Mouse (Mus musculus) midbrain, embryonic 12.5 days (tissue): ENCODE measurements around the gene Pan2. TPM values are rescaled to one million over a fixed set of nuclear protein-coding genes. Genes with fewer than 3 reads are reported as not detected.
"Not testable (repeated sequence)": the region's sequence is repeated elsewhere in the genome, so short reads cannot be mapped to it uniquely, and the experiment has no call there.

Experiments used
- ATAC-seq: fragments of 200-750 bp; cut with Nextera tagmentation; 2 replicates; pipeline ENCODE4 v1.8.0; 2017; ENCODE audit warnings: low read depth, moderate TSS enrichment, moderate library complexity; ENCODE audit not compliant: low FRiP score
- H3K27ac ChIP-seq: fragments of 300-500 bp; sonication (generic); replicated peaks from 2 replicates; pipeline ENCODE4 v1.5.1; 2016; ENCODE audit warnings: mild to moderate bottlenecking
- H3K27me3 ChIP-seq: fragments of 300-500 bp; sonication (generic); 2 replicates; pipeline ENCODE4 v1.6.1; 2016; ENCODE audit warnings: mild to moderate bottlenecking
- H3K36me3 ChIP-seq: fragments of 300-500 bp; sonication (generic); 2 replicates; pipeline ENCODE4 v1.6.1; 2016
- H3K4me1 ChIP-seq: fragments of 300-500 bp; sonication (generic); 2 replicates; pipeline ENCODE4 v1.6.1; 2016
- H3K4me2 ChIP-seq: fragments of 300-500 bp; sonication (generic); replicated peaks from 2 replicates; pipeline ENCODE4 v1.6.1; 2016; ENCODE audit warnings: mild to moderate bottlenecking, moderate library complexity
- H3K4me3 ChIP-seq: fragments of 300-500 bp; sonication (generic); 2 replicates; pipeline ENCODE4 v1.5.1; 2016; ENCODE audit warnings: mild to moderate bottlenecking
- H3K9ac ChIP-seq: fragments of 300-500 bp; sonication (generic); replicated peaks from 2 replicates; pipeline ENCODE4 v1.6.1; 2016; ENCODE audit warnings: mild to moderate bottlenecking, moderate library complexity
- H3K9me3 ChIP-seq: fragments of 300-500 bp; sonication (generic); 2 replicates; pipeline ENCODE4 v1.6.1; 2016; ENCODE audit warnings: mild to moderate bottlenecking
- WGBS: fragments of 180-500 bp; shearing (Covaris S2); methylation state at CpG from one replicate; pipeline ENCODE4 v1.1.7; 2016; 5-methylcytosine and 5-hydroxymethylcytosine counted together
- polyA plus RNA-seq: library from polyadenylated mRNA; unstranded; fragments of >200 nt; fragmentation: Nextera tagmentation; extraction: Ambion mirVana; gene quantifications from 2 replicates; pipeline ENCODE4 v1.2.1, GENCODE M21; 2016

Gene Pan2
- 39.8 and 41.7 TPM in 2 replicates for polyA plus RNA-seq

GRCm38 (mm10) chr10:128303126-128304021 lies at the start of gene Pan2:
TSS of gene Pan2 (plus strand) at chr10:128303335.
- Histone ChIP-seq H3K4me2 (peak within 1 kb of the TSS; percentile 77), H3K27ac (peak within 1 kb of the TSS; percentile 91), H3K27me3 (no peaks in the 10 kb centered on the region), H3K4me3 (peak within 1 kb of the TSS; percentile 59), H3K9ac (peak within 1 kb of the TSS; percentile 86), H3K4me1 (peaks cover 19% of the 10 kb centered on the region), H3K36me3 (peaks cover 9% of the 10 kb centered on the region; the same call in 1 of the 2 replicates), H3K9me3 (no peaks in the 10 kb centered on the region)
- peak; percentile 100 for ATAC-seq
- 2% methylated on average over 37 of the region's 37 CpGs for WGBS

DNA sequence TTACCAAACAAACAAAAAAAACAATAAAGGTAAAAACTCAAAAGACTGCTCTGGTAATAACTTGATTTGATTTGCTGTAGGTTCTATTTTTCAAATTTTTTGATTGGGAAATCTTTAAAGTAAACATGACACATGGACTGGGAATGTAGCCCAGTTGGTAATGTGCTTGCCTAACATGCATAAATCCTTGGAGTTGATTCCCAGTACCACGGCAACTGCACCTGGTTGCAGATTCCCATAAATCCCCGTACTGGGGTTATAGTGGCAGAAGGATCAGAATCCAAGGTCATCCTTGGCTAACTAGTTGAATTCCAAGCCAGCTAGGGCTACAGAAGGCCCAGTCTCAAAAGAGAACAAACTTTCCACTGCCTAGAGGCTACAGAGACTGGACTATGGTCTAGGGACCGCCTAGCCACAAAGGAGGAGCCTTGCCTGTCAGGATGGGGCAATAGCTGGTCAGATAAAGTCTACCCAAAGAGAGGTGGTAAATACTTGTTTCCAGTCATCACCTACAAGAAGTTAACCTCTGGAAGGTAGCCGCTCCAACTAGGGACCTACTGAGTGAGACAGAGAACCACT lies 49.4 kb upstream of the Pan2 start, which contains the start of gene Apon:
TSS of gene Apon (plus strand) at position 420 of the 579 bp plus-strand sequence.
- no peak within 1 kb of the TSS for H3K27ac ChIP-seq
- 84% methylated on average over 4 of the region's 4 CpGs for WGBS
- H3K4me3 ChIP-seq = no peak within 1 kb of the TSS
- no peaks in the 10 kb centered on the region for H3K9me3 ChIP-seq
- no peak within 1 kb of the TSS for H3K9ac ChIP-seq
- H3K4me1 ChIP-seq = no peaks in the 10 kb centered on the region
- H3K36me3 ChIP-seq = peaks cover 43% of the 10 kb centered on the region
- ATAC-seq = no peak
- no peak within 1 kb of the TSS for H3K4me2 ChIP-seq
- H3K27me3 ChIP-seq = no peaks in the 10 kb centered on the region

DNA sequence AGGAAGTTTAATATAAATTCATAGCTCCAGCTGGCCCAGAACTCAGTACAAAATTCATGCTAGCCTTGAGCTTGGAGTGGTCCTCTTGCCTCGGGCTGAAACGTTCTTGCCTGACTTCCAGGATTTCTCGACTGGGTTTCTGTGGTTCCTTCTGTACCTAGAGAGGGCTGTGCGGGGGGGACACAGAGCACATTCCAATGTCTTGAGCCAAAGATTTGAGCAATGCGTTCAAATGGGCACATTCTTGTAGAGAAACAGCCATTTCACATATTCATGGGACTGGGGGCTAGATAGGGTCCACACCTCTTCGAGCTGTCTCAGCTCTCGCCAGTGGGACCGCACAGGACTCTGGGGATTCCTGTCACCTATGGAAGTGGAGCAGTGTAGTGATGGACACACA lies 47.2 kb upstream of the Pan2 start:
- H3K4me3 ChIP-seq = no peak overlapping the region
- H3K27me3 ChIP-seq = no peaks in the 10 kb centered on the region
- ATAC-seq = no peak
- H3K4me1 ChIP-seq = no peaks in the 10 kb centered on the region
- WGBS = 91% methylated on average over 8 of the region's 8 CpGs
- H3K9ac ChIP-seq = no peak overlapping the region
- no peak overlapping the region for H3K4me2 ChIP-seq
- H3K9me3 ChIP-seq = no peaks in the 10 kb centered on the region
- peaks cover 22% of the 10 kb centered on the region for H3K36me3 ChIP-seq
- no peak overlapping the region for H3K27ac ChIP-seq

- no peak overlapping the region for H3K4me3 ChIP-seq
- no peaks in the 10 kb centered on the region for H3K9me3 ChIP-seq
- no peak overlapping the region for H3K27ac ChIP-seq
- 93% methylated on average over 8 of the region's 8 CpGs for WGBS
- no peaks in the 10 kb centered on the region for H3K27me3 ChIP-seq
- H3K4me1 ChIP-seq = no peaks in the 10 kb centered on the region
- H3K36me3 ChIP-seq = peaks cover 18% of the 10 kb centered on the region
- ATAC-seq = no peak
- H3K4me2 ChIP-seq = no peak overlapping the region
- no peak overlapping the region for H3K9ac ChIP-seq
Measured at GRCm38 (mm10) chr10:128256328-128256727, 46.8 kb upstream of the Pan2 start.

DNA sequence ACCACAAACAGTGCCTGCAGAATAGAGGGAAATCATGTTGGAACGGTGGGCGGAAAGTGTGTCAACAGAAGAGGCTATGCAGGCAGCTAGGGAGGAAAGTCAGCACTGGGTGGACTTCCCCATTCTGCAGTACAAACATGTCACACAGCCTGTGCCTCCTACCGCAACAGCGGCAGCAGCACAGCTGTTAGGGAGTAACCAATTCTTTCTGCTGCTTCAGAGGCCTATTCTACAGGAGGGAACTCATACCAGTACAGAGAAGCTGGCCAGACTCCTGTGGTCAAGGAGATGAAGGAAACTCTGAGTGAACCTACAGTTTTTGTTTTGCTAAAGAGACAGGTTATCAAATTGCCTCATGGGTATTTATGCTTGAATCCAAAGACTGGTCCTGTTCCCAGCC lies 44.2 kb upstream of the Pan2 start:
- H3K4me1 ChIP-seq = no peaks in the 10 kb centered on the region
- no peak for ATAC-seq
- H3K9me3 ChIP-seq = no peaks in the 10 kb centered on the region
- no peak overlapping the region for H3K4me2 ChIP-seq
- no peaks in the 10 kb centered on the region for H3K27me3 ChIP-seq
- H3K27ac ChIP-seq = no peak overlapping the region
- H3K36me3 ChIP-seq = no peaks in the 10 kb centered on the region
- H3K9ac ChIP-seq = no peak overlapping the region
- no peak overlapping the region for H3K4me3 ChIP-seq
- WGBS = 85% methylated on average over 4 of the region's 4 CpGs

- H3K4me2 ChIP-seq = no peak overlapping the region
- H3K9me3 ChIP-seq = no peaks in the 10 kb centered on the region
- 84% methylated on average over 5 of the region's 5 CpGs for WGBS
- no peak overlapping the region for H3K4me3 ChIP-seq
- H3K4me1 ChIP-seq = no peaks in the 10 kb centered on the region
- no peaks in the 10 kb centered on the region for H3K36me3 ChIP-seq
- H3K27ac ChIP-seq = no peak overlapping the region
- H3K27me3 ChIP-seq = no peaks in the 10 kb centered on the region
- no peak for ATAC-seq
- no peak overlapping the region for H3K9ac ChIP-seq
Measured at GRCm38 (mm10) chr10:128259946-128260345, 43.2 kb upstream of the Pan2 start.

GRCm38 (mm10) chr10:128260376-128260775 lies 42.8 kb upstream of the Pan2 start:
- H3K36me3 ChIP-seq, H3K9ac ChIP-seq, H3K4me3 ChIP-seq, H3K4me2 ChIP-seq, H3K27ac ChIP-seq, H3K27me3 ChIP-seq, ATAC-seq, H3K4me1 ChIP-seq, H3K9me3 ChIP-seq: not testable (repeated sequence)
- 92% methylated on average over 7 of the region's 7 CpGs for WGBS

DNA sequence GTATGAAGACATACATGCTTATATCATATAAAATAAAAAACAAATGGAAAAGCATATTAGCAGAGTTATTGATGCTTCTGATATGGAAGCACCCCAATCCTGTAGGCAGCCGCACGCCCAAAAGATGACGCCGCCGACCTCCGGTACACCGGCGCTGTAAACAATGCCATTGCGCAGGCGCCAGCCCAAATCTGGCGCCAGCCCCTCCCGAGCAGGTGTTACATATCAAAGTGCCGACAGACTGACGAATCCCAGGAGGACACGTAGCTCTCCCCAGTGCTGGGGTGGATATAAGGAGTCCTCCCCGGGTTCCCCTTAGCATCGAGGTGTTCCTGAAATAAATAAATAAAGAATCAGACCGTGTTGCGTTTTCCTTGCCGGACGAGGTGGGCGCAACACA lies 40.8 kb upstream of the Pan2 start:
- no peak for ATAC-seq
- Histone ChIP-seq H3K9ac (no peak overlapping the region), H3K27ac (no peak overlapping the region), H3K9me3 (no peaks in the 10 kb centered on the region), H3K27me3 (no peaks in the 10 kb centered on the region), H3K4me3 (no peak overlapping the region), H3K4me2 (no peak overlapping the region), H3K4me1 (no peaks in the 10 kb centered on the region), H3K36me3 (no peaks in the 10 kb centered on the region)
- WGBS = 77% methylated on average over 22 of the region's 22 CpGs

DNA sequence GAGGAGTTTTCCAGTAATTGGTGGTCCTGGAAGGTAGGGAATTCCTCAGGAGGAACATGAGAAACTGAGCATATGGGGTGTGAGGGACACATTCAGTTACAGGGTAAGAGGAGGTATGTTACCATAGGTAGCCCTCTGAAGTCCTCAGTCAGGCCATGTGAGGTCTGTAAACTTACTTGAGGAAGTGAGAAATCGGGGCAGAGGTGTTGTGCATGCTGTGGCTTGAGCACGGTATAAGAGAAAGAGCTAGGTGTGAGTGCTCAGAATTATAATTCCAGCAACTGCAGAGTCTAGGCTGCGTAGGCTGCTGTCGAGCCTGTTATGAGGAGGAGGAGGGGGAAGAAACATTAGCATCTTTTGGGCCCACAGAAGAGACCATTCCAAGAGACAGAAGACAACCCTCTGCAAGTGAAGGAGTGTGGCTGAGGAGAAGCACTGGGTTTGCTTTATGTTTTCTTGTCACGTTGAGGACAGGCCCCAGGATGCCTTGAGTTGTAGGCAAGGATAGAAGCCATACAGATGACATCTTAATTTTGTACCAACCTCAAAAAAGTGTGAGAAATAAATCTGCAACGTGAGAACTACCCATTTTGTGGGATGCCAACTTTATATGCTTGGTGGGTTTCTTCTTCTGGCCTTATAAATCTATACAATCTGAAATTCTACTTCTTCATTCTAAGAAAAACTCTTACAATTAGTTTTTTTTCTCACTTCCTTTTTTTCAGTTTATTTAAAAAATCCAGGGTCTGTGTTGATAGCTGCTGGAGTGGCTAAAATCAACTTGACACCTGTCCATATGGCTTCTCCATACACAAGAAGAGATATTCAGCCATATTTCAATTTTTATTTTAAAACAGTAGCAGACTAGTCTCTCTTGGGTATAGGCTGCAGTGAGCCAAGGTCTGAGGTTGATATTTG lies 39.5 kb upstream of the Pan2 start:
- no peak overlapping the region for H3K4me3 ChIP-seq
- WGBS = 80% methylated on average over 6 of the region's 6 CpGs
- H3K27me3 ChIP-seq = no peaks in the 10 kb centered on the region
- H3K9ac ChIP-seq = no peak overlapping the region
- no peaks in the 10 kb centered on the region for H3K4me1 ChIP-seq
- no peak overlapping the region for H3K4me2 ChIP-seq
- no peaks in the 10 kb centered on the region for H3K36me3 ChIP-seq
- H3K27ac ChIP-seq = no peak overlapping the region
- no peaks in the 10 kb centered on the region for H3K9me3 ChIP-seq
- no peak for ATAC-seq

DNA sequence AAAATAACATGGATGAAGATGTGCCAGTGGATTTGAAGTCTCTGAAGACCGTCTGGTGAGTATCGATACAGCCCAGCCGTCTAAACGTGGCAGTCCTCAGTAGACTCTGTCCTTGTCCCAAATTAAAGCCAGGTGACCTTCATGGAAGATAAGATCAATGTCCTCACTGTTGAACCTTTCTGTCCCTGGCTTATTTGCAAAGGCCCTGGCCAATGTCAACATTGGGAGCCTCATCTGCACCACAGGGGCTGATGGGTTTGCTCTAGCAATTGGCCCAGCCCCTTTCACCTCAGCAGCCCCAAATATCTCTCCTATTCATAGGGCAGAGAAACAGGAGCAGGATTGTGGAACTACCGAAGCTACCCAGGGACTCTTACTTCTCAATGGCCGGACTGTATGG lies 34.8 kb upstream of the Pan2 start, which contains the start of gene Apof:
TSS of gene Apof (plus strand) at position 301 of the 400 bp plus-strand sequence.
- no peak for ATAC-seq
- Histone ChIP-seq H3K4me1 (peaks cover 3% of the 10 kb centered on the region; the same call in 1 of the 2 replicates), H3K9me3 (no peaks in the 10 kb centered on the region), H3K9ac (no peak within 1 kb of the TSS), H3K4me2 (no peak within 1 kb of the TSS), H3K4me3 (no peak within 1 kb of the TSS), H3K27ac (no peak within 1 kb of the TSS), H3K36me3 (no peaks in the 10 kb centered on the region), H3K27me3 (no peaks in the 10 kb centered on the region; the same call in 1 of the 2 replicates)
- WGBS = 79% methylated on average over 6 of the region's 6 CpGs

- Histone ChIP-seq H3K4me2 (no peak overlapping the region), H3K9me3 (no peaks in the 10 kb centered on the region), H3K4me3 (no peak overlapping the region), H3K27ac (no peak overlapping the region), H3K4me1 (peaks cover 3% of the 10 kb centered on the region; the same call in 1 of the 2 replicates), H3K36me3 (no peaks in the 10 kb centered on the region), H3K27me3 (no peaks in the 10 kb centered on the region; the same call in 1 of the 2 replicates), H3K9ac (no peak overlapping the region)
- WGBS = 88% methylated on average over 16 of the region's 16 CpGs
- ATAC-seq = no peak
Measured at GRCm38 (mm10) chr10:128269206-128269910, 33.8 kb upstream of the Pan2 start.
